ENCODE assay signal across 8 mouse cellular contexts in genomic region chr10:5550168-5551021, GRCm38 (mm10).
DNase-seq lines count a peak whose midpoint lies in the region.

No protein-coding gene starts in this region.

- DNase-seq in WW6 (ENCODE audit: low read depth, low spot score) = peak; percentile 63
- peak; percentile 84 to 90 for DNase-seq in cerebellum, postnatal 10 days
- DNase-seq in frontal cortex, postnatal 25 days (ENCODE audit: low spot score in 2 of 2) = peak; percentile 36 to 52
- peak; percentile 4 for DNase-seq in induced T-regulatory cell, adult 2 months (ENCODE audit: low read depth)
- peak; percentile 44 to 72 for DNase-seq in left cerebral cortex, adult 9 months (ENCODE audit: low spot score in 2 of 2)
- peak; percentile 49 to 63 for DNase-seq in lung, postnatal 4 days
- peak; percentile 88 for DNase-seq in retina, postnatal 1 day
- peak; percentile 70 for DNase-seq in thymus, postnatal 4 days

Comparison
In these comparisons a context has a peak if more than half of its experiments do, and no peak if none do; other contexts are left out.
1. Peak in every context shown above with its lines: DNase-seq.
2. DNase-seq: peak in every context shown above with its lines; median percentile 88 in retina, postnatal 1 day; 87 in cerebellum, postnatal 10 days; 70 in thymus, postnatal 4 days; 63 in WW6; 58 in left cerebral cortex, adult 9 months; 56 in lung, postnatal 4 days; 44 in frontal cortex, postnatal 25 days; 4 in induced T-regulatory cell, adult 2 months.